Mouse (Mus musculus): ENCODE data around the gene AU040320.

- no peak for TF ChIP-seq CTCF (IDR thresholded peaks at IDR 0.05; ENCODE audit: low read depth)
- TF ChIP-seq EP300 (optimal IDR thresholded peaks at IDR 0.05), result no peak
Observed at GRCm38 (mm10) chr4:126732111-126732510, 21.2 kb upstream of the AU040320 start.

Measured in stomach, postnatal 0 days (tissue).